Mouse (Mus musculus) T-helper 1 cell (primary cell): Measurements from ENCODE around the gene Cfl1.

ENCODE experiments used
- in situ Hi-C: fragments of 300-600 bp; cut with MboI, MseI; formaldehyde crosslinking; loops from one replicate; pipeline ENCODE4 v1.15.1; 2025; ENCODE audit warnings: high pct_unique_total_duplicates

Cfl1 gene

GRCm38 (mm10) chr19:5490313-5490897 is at the start of gene Cfl1:
TSS of gene Cfl1 (plus strand) at chr19:5490455.
- in situ Hi-C loops: no loop called here

- in situ Hi-C loops: no loop called here
Measured at GRCm38 (mm10) chr19:5444371-5444908, 45.8 kb upstream of the Cfl1 start.

GRCm38 (mm10) chr19:5444954-5445353 is 45.3 kb upstream of the Cfl1 start:
- in situ Hi-C loops: no loop called here

- in situ Hi-C loops: no loop called here
Measured at GRCm38 (mm10) chr19:5445747-5446146, 44.5 kb upstream of the Cfl1 start.

- in situ Hi-C loops: no loop called here
Measured at GRCm38 (mm10) chr19:5447515-5448353, 42.5 kb upstream of the Cfl1 start, which contains the start of gene Fosl1. TSS of gene Fosl1 (plus strand) at chr19:5447547.

GRCm38 (mm10) chr19:5448354-5449150 is 41.7 kb upstream of the Cfl1 start:
- in situ Hi-C loops: no loop called here

GRCm38 (mm10) chr19:5449673-5450072 is 40.6 kb upstream of the Cfl1 start:
- in situ Hi-C loops: no loop called here

GRCm38 (mm10) chr19:5451766-5452165 is 38.5 kb upstream of the Cfl1 start:
- in situ Hi-C loops: no loop called here

- in situ Hi-C loops: no loop called here
Measured at GRCm38 (mm10) chr19:5455037-5455436, 35.2 kb upstream of the Cfl1 start.

GRCm38 (mm10) chr19:5455568-5455967 is 34.7 kb upstream of the Cfl1 start:
- in situ Hi-C loops: no loop called here

GRCm38 (mm10) chr19:5456241-5456921 is 33.9 kb upstream of the Cfl1 start:
- in situ Hi-C loops: no loop called here

GRCm38 (mm10) chr19:5456922-5457745 is 33.1 kb upstream of the Cfl1 start:
- in situ Hi-C loops: no loop called here

GRCm38 (mm10) chr19:5457746-5458442 is 32.4 kb upstream of the Cfl1 start, which contains the start of gene Ccdc85b:
TSS of gene Ccdc85b (minus strand) at chr19:5457894.
- in situ Hi-C loops: no loop called here

- in situ Hi-C loops: no loop called here
Measured at GRCm38 (mm10) chr19:5459019-5459418, 31.2 kb upstream of the Cfl1 start.

- in situ Hi-C loops: no loop called here
Measured at GRCm38 (mm10) chr19:5459896-5460295, 30.4 kb upstream of the Cfl1 start.

GRCm38 (mm10) chr19:5460465-5460911 is 29.8 kb upstream of the Cfl1 start, which contains the start of gene Fibp:
TSS of gene Fibp (plus strand) at chr19:5460615.
- in situ Hi-C loops: no loop called here

GRCm38 (mm10) chr19:5461411-5461810 is 28.8 kb upstream of the Cfl1 start:
- in situ Hi-C loops: no loop called here

GRCm38 (mm10) chr19:5463212-5463611 is 27.0 kb upstream of the Cfl1 start:
- in situ Hi-C loops: no loop called here

- in situ Hi-C loops: no loop called here
Measured at GRCm38 (mm10) chr19:5463791-5464562, 26.3 kb upstream of the Cfl1 start.
